Mouse (Mus musculus) heart, postnatal 0 days (tissue): ENCODE measurements at regions not wholly inside any gene's neighbourhood (a gene's known extent, or its start where the extent isn't known, plus 50 kb on each side); places are given as distances from the start of the nearest gene placed in this dataset.
A peak's percentile ranks its signal among the peaks of the same experiment; 100 is the strongest.

Source experiments
- ATAC-seq: fragments of 200-750 bp; cut with Nextera tagmentation; 2 replicates; pipeline ENCODE4 v1.8.0; 2017; ENCODE audit warnings: low read depth, moderate number of reproducible peaks, moderate library complexity; ENCODE audit not compliant: insufficient read depth
- DNase-seq: peaks from one replicate; pipeline ENCODE4 v3.0.0-alpha.2; 2016; ENCODE audit warnings: low spot score
- H3K27ac ChIP-seq: fragments of 300-500 bp; sonication (generic); 2 replicates; pipeline ENCODE4 v1.5.1; 2014; ENCODE audit warnings: low read depth, mild to moderate bottlenecking
- H3K27me3 ChIP-seq: fragments of 300-500 bp; sonication (generic); 2 replicates; pipeline ENCODE4 v1.6.1; 2014; ENCODE audit warnings: low read length, mixed read lengths; ENCODE audit not compliant: control insufficient read depth, insufficient read depth
- H3K36me3 ChIP-seq: fragments of 300-500 bp; sonication (generic); replicated peaks from 2 replicates; pipeline ENCODE4 v1.6.1; 2014; ENCODE audit warnings: low read length, mixed read lengths; ENCODE audit not compliant: control insufficient read depth, insufficient read depth
- H3K4me1 ChIP-seq: fragments of 300-500 bp; sonication (generic); 2 replicates; pipeline ENCODE4 v1.6.1; 2014; ENCODE audit warnings: antibody characterized with exemption; ENCODE audit not compliant: control insufficient read depth, insufficient read depth
- H3K4me2 ChIP-seq: fragments of 300-500 bp; sonication (generic); 2 replicates; pipeline ENCODE4 v1.6.1; 2014; ENCODE audit warnings: low read depth, mild to moderate bottlenecking, low read length, moderate library complexity
- H3K4me3 ChIP-seq: fragments of 300-500 bp; sonication (generic); 2 replicates; pipeline ENCODE4 v1.5.1; 2014; ENCODE audit warnings: low read depth, low read length
- H3K9ac ChIP-seq: fragments of 300-500 bp; sonication (generic); replicated peaks from 2 replicates; pipeline ENCODE4 v1.6.1; 2014; ENCODE audit warnings: low read depth, low read length, mixed read lengths
- H3K9me3 ChIP-seq: fragments of 300-500 bp; sonication (generic); replicated peaks from 2 replicates; pipeline ENCODE4 v1.6.1; 2016; ENCODE audit warnings: low read length; ENCODE audit not compliant: control insufficient read depth
- CTCF ChIP-seq: IDR thresholded peaks from 2 replicates; pipeline ENCODE4 v1.5.1; 2016; ENCODE audit warnings: antibody characterized with exemption, control low read depth, low read depth
- EP300 ChIP-seq: IDR thresholded peaks from 2 replicates; pipeline ENCODE4 v1.6.1; 2016; ENCODE audit warnings: antibody characterized with exemption, low read depth
- WGBS: fragments of 180-500 bp; shearing (Covaris S2); extraction: QIAGEN DNeasy Blood & Tissue Kit; methylation state at CpG from one replicate; pipeline ENCODE4 v1.1.7; 2014; 5-methylcytosine and 5-hydroxymethylcytosine counted together

DNA sequence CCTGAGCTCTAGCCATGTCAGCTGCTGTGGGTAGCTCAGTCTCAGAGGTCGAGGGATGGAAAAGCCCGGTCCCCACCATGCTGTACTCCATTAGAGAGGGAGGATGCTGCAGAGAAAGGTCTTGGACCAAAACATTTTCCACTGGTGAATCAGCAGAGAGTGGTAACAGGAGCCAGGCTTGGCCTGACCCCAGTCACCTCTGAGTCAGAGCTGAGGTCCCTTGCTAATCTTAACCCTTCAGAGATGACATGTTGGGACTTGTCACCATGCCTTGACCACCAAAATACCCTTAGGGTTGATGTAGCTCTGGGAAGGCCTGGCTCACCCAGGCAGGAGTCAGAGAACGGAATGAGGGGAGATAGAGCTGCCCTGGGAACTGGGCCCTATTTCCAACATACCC is 210.0 kb downstream of the Cyp26b1 start:
- no peak for DNase-seq
- H3K27me3 ChIP-seq = 0 out of 2 replicates have a peak, but pooled peaks cover 3% of the 10 kb centered on the region
- H3K27ac ChIP-seq = no peak overlapping the region
- H3K9me3 ChIP-seq = no peaks in the 10 kb centered on the region
- peaks cover 4% of the 10 kb centered on the region for H3K4me1 ChIP-seq
- no peaks in the 10 kb centered on the region for H3K36me3 ChIP-seq
- TF ChIP-seq CTCF (no peak), EP300 (no peak)
- 67% methylated on average over 3 of the region's 3 CpGs for WGBS
- no peak for ATAC-seq
- no peak overlapping the region for H3K9ac ChIP-seq
- no peak overlapping the region for H3K4me3 ChIP-seq
- no peak overlapping the region for H3K4me2 ChIP-seq

DNA sequence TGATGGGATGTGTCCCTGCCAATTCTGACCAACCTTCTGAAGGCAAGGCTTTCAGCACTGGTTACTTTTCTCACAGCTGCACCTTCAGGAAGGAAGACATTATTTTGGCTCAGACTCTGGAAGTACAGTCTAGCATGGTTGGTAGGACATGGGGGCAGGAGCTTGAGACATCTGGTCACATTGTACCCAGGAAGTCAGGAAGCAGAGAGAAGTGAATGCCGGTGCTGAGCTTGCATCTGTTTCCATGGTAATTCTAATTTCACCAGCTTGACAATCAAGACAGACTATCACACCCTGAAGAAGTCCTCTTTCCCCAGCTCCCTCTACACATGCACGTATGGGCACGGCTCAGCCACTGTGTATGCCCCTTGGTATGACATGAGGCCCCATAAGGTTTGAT is 210.6 kb downstream of the Cyp26b1 start:
- Histone ChIP-seq H3K4me3 (no peak overlapping the region), H3K9me3 (no peaks in the 10 kb centered on the region), H3K27ac (no peak overlapping the region), H3K9ac (no peak overlapping the region), H3K4me2 (no peak overlapping the region), H3K36me3 (no peaks in the 10 kb centered on the region), H3K4me1 (peaks cover 4% of the 10 kb centered on the region), H3K27me3 (0 out of 2 replicates have a peak, but pooled peaks cover 4% of the 10 kb centered on the region)
- TF ChIP-seq CTCF = no peak
- TF ChIP-seq EP300 = no peak
- ATAC-seq (no peak), DNase-seq (no peak)
- WGBS = 81% methylated on average over 3 of the region's 3 CpGs

DNA sequence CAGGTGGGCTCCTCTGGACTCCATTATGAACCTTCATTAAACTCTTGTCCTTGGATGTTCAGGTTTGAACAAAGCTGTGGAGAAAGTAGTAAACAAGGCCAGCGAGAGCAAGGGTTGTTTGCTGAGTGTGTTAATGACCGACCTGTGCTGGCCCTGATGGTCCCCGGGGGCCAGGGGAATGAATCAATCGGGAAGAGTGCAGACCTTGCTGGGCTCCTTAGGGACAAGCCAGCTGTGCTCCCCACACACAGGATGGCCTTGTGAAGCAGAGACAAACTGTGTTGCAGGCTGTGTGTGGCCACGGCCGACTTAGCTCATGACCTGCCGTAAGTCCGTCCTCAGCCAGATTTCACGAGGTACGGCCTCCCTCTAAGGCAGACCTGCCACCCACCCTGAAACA is 212.1 kb downstream of the Cyp26b1 start:
- ATAC-seq (no peak), DNase-seq (no peak)
- no peak overlapping the region for H3K4me2 ChIP-seq
- 82% methylated on average over 10 of the region's 10 CpGs for WGBS
- TF ChIP-seq EP300 (no peak), CTCF (no peak)
- no peaks in the 10 kb centered on the region for H3K36me3 ChIP-seq
- no peak overlapping the region for H3K4me3 ChIP-seq
- H3K9me3 ChIP-seq = no peaks in the 10 kb centered on the region
- peaks cover 4% of the 10 kb centered on the region for H3K4me1 ChIP-seq
- H3K27me3 ChIP-seq = peaks cover 13% of the 10 kb centered on the region; the same call in 1 of the 2 replicates
- H3K9ac ChIP-seq = no peak overlapping the region
- H3K27ac ChIP-seq = no peak overlapping the region

DNA sequence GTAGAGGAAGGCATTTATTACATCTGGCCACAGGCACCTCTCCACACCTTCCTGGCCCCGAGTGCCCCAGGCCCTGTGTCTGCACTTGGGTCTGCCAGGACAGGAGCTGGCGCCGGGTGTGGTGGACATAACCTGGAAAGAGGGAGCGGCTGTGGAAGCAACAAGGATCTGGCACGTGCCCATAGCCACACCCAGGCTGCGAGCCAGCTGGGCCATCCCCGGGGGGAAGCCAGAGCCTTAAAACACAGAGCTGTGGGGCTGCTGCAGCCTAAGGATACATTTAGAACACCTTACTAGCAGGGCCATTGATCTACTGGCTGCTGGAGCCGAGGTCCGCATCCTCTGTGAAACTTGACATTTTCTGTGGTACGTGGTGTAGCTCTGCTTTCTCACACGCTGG is 217.0 kb downstream of the Cyp26b1 start:
- Histone ChIP-seq H3K27me3 (peaks cover 29% of the 10 kb centered on the region; the same call in 1 of the 2 replicates), H3K4me2 (no peak overlapping the region), H3K36me3 (no peaks in the 10 kb centered on the region), H3K27ac (no peak overlapping the region), H3K9ac (no peak overlapping the region), H3K4me1 (no peaks in the 10 kb centered on the region), H3K4me3 (no peak overlapping the region), H3K9me3 (no peaks in the 10 kb centered on the region)
- ATAC-seq = no peak
- WGBS = 66% methylated on average over 11 of the region's 11 CpGs
- TF ChIP-seq CTCF (no peak), EP300 (no peak)
- no peak for DNase-seq

DNA sequence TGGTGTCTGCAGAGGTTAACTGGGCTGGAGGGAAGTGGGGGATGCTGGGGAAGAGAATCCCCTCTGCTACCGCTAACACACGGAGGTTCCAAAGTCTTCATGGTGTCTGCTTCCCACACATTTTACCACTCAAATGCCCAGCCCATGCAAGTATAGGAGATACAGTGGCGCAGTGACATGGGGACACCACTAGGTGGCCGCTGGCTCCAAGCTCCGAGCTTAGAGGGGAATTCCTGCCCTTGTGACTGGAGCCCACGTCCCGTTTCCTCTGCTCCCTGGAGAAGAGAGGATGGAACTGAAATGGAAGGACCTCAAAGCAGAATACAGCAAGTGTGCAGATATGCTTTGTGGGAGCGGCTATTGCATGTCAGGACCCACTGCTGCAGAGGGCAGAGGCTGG is 218.2 kb downstream of the Cyp26b1 start:
- H3K4me3 ChIP-seq = no peak overlapping the region
- H3K36me3 ChIP-seq = no peaks in the 10 kb centered on the region
- H3K9ac ChIP-seq = no peak overlapping the region
- TF ChIP-seq CTCF (peak; percentile 77), EP300 (no peak)
- H3K4me2 ChIP-seq = no peak overlapping the region
- 9% methylated on average over 8 of the region's 8 CpGs for WGBS
- ATAC-seq (no peak), DNase-seq (peak; percentile 55)
- peaks cover 29% of the 10 kb centered on the region; the same call in 1 of the 2 replicates for H3K27me3 ChIP-seq
- no peaks in the 10 kb centered on the region for H3K4me1 ChIP-seq
- H3K9me3 ChIP-seq = no peaks in the 10 kb centered on the region
- H3K27ac ChIP-seq = no peak overlapping the region

DNA sequence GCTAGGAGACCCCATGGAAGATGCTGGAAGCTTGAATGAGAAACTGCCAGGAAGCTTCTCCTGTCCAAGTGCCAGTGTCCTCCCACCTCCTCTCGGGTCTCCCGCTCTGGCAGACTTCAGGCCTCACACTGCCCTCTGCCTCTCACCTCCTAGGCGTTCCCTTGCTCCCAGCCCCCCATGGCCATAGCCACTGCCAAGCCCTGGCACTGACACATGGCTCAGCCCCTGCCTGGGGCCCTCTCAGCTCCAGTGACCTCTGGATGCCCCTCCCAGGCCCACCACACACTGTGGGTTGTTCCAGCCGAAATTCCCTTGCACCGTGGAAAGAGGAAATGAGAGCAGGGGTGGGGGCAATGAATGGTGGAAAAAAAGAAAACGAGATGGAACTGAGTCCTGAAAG is 227.3 kb downstream of the Cyp26b1 start:
- Histone ChIP-seq H3K27ac (no peak overlapping the region), H3K4me2 (no peak overlapping the region), H3K9me3 (no peaks in the 10 kb centered on the region), H3K9ac (no peak overlapping the region), H3K27me3 (no peaks in the 10 kb centered on the region), H3K4me1 (no peaks in the 10 kb centered on the region), H3K36me3 (no peaks in the 10 kb centered on the region), H3K4me3 (no peak overlapping the region)
- ATAC-seq (0 out of 2 replicates have a peak, but pooled peaks have one; percentile 39), DNase-seq (no peak)
- TF ChIP-seq EP300 (no peak), CTCF (no peak)
- 41% methylated on average over 6 of the region's 6 CpGs for WGBS
